Mouse (Mus musculus) induced T-regulatory cell, adult 2 months (primary cell): ENCODE measurements around the gene Chchd6.

ENCODE experiments used
- DNase-seq: peaks from one replicate; pipeline ENCODE4 v3.0.0-alpha.2; 2012; ENCODE audit warnings: low read depth

Chchd6 gene

GRCm38 (mm10) chr6:89359771-89360708 lies 235.4 kb downstream of the Chchd6 start:
- no peak for DNase-seq

- DNase-seq: no peak
Measured at GRCm38 (mm10) chr6:89359192-89359591, 236.3 kb downstream of the Chchd6 start.

GRCm38 (mm10) chr6:89355661-89356060 lies 239.8 kb downstream of the Chchd6 start:
- no peak for DNase-seq

GRCm38 (mm10) chr6:89354726-89355125 lies 240.7 kb downstream of the Chchd6 start:
- DNase-seq: no peak

DNA sequence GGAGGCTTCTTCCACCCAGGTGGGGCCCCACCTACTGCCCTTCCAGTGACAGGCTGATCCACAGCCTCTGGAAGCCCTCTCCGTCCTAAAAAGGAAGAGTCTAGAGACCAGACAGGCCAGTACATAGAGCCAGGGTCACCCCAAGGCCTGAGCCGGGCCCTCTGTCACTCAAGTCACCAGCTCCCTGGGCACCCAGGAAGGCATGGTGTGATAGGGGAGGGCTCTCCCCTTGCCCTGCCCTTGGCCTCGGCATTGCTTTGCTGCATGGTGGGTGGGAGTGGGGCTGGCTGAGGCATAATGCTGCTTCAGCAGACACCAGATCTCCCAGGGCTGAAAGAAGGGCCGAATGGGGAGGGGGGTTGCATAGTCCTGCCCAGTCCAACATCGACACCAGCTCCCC lies 241.4 kb downstream of the Chchd6 start:
- no peak for DNase-seq

GRCm38 (mm10) chr6:89353101-89353500 lies 242.4 kb downstream of the Chchd6 start:
- no peak for DNase-seq

- DNase-seq: no peak
Measured at GRCm38 (mm10) chr6:89351441-89352137, 243.9 kb downstream of the Chchd6 start.

DNA sequence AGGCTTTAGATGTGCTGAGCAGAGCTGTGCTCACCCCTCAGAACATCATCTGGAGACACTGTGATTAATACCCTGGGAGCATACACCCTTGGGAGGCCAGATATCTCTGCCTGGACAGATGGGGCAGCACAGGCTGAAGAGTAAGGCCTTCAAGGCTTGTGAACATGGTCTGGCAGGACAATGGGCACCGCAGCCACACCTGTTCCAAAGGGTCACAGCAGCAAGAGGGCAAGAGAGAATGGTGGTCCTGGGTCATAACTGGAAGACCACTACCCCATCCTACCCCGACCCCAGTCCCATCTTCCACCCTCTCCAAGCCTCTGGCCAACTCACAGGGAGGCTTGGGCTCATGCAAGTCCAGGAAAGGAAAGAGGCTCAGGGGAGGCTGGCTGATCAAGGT lies 244.9 kb downstream of the Chchd6 start:
- DNase-seq: no peak

DNA sequence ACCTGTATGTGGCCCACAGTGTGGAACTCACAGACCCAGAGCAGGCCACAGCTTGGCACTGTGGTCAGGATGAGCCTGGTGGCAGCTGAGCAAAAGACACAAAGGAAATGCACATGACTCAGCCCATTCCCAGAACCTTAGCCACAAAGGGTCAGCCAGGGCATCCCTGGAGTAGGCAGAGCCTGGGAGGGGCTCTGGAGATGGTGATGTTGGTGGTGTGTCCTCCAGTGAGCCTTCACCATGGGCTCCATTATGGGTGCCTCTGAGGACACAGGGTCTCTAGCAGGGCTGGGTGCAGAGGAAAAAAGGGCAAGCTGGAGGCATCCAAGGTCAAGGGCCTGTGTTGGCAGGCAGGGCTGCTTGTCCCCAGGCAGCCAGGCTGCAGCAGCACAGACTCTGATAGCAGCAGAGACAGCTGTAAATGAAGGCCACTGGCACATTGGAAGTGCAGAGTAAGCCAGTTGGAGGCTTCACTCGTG lies 245.4 kb downstream of the Chchd6 start:
- DNase-seq: no peak

DNA sequence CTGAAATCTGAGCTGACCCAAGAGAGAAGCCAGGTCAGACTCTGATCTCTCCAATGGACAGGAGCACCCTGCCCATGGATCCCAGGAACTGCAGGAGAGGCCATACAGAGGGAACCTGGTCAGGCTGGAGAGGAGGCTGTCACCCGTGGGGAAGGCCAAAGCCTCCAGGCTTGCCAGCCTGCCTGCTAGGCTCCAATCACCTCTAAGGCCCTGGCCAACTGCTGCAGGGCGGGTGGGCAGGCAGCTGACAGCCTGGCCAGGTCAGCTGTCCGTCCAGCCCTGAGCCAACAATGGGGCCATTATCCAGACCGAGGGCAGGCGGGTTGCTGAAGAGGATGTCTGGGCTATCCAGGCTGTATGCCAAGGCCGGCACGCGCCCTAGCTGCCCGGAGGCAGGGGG lies 247.1 kb downstream of the Chchd6 start:
- no peak for DNase-seq

DNA sequence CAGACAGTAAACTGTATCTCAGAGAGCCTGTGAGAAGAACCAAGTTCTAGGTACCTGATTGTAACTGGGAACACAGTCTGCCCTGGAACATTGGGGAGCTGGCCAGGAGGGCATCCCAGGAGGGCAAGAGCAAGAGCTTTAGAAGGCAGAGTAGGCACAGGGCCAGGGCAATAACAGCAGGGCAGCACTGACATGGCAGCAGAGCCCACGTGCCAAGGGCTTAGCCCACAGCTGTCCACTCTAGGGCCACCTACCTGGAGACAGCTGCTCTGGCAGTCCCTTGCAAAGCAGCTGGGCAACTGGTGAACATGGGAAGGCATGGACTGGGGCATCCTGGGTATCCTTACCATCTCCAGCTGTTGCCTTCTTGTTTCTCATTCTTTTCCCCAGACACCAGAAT lies 247.7 kb downstream of the Chchd6 start:
- no peak for DNase-seq

- DNase-seq: no peak
Measured at GRCm38 (mm10) chr6:89345855-89346254, 249.6 kb downstream of the Chchd6 start.

GRCm38 (mm10) chr6:89345486-89345785 lies 250.0 kb downstream of the Chchd6 start:
- no peak for DNase-seq

DNA sequence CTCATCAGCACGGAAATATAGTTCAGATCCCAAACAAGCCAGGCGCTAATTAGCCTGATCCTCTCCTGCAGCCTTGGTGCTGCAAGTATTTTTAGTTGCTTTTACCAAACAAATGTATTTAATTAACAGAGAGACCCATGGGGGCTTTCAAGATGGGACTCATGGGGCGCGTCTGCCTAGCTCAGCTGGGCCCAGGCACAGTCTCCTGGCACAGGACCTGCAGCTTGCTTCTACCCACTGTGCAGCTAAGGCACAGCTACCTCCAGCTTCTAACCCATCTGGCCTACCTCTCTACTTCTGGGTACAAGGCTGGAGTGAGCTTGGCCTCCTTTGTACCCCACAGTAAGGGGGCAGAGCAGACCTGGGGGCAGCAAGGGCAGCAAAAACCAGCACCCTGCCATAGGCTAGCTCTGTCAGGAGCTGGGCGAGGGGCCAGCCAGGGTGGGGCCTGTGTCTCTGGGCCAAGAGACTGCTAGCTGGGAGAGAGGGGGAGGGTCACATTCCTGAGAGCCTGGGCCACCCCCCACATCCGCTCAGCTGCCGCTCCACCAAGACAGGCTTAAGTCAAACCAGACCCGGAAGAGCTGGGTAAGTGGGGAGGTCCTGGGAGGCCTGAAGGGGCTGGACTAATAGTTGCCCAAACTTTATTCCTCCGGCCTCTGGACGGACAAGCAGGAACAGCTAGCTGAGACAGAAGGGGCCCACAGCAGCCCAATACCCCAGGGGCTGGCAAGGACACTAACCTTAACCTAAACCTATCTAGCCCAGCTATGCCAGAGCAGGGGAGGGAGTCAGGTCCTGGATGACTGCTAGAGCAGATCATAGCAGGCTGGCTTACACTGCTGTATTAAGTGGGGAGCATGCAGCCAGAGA lies 250.6 kb downstream of the Chchd6 start:
- DNase-seq: peak; percentile 4

DNA sequence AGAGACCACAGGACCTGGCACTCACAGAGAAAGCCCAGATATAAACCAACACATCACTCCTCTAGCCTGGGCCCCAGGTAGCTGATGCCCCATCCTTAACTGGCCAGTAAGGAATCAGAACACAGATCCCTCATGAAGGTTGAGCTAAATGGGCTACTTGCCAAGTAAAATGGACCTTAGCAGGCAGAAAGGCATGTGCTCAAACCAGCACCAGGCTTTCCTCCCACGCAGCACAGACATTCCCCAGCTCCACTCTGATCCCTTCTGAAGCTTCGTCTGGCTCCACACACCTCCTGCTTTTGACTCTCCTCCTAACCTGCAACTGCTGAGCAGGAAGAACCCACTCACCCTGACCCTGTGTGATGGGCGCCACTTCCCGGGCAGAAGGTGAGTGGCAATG lies 253.5 kb downstream of the Chchd6 start:
- no peak for DNase-seq

GRCm38 (mm10) chr6:89339447-89339846 lies 256.0 kb downstream of the Chchd6 start:
- no peak for DNase-seq

- no peak for DNase-seq
Measured at GRCm38 (mm10) chr6:89338733-89339132, 256.7 kb downstream of the Chchd6 start.

DNA sequence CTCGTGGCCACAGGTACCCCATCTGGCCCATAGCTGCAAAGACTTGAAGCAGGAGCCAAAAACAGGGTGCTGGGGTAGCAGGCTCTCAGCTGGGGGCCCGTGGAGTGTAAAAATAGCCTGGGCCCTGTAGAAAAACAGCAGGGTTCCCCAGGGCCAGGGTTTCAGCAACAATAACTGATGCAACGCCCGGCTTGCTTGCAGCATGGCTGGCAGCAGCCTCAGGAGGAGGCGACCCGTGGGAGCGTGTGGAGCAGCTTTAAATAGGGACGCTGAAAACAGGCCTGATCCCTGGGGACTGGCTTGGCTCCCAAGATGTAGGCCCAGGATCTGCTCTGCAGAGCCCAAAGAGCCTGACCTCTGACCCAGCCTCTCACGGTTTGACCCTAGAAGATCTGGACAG lies 257.9 kb downstream of the Chchd6 start:
- DNase-seq: no peak

DNA sequence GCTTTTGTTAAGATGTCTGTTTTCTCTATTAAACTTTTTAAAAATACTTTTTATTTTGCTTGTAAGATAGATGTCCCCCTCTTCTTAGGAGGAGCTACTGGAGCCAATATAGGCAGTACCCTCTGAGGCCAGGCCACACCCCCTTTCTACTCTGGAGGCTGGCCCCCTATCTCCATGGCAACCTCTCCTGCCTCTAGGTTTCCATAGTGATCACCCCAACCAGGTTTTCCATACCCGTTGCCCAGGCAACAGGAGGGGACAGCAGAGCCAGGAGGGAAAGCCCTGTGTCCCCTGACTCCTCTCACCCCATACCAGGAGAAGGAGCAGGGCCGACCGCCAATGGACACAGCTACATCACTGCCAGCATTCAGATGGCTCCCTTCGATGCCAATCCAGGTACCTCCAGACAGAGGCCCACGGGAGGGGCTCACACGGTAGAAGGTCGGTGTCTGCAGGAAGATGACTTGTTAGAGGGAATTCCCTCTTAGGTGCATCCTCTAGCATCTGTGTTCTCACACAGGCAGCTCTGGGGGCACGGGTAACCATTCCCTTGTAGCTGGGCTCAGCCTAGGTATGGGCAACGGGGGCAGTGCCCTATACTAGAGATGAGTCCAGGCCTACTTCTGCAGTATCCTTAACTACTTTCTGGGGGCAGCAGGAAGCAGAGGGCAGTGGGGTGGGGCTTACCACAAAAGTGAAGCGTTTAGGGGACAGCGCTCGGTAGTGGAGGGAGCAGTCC lies 261.3 kb downstream of the Chchd6 start:
- no peak for DNase-seq
